Comparison of ENCODE assay signal across 19 mouse cellular contexts in genomic region chr13:79025645-79026044, GRCm38 (mm10).
"Had no signal": no experiment of that assay in that cellular context is flagged by ENCODE, and none has a peak within 500 bp of the region (broad histone marks: within the 10 kb centered on the region; RNA-seq: fewer than 3 reads in every experiment).

No protein-coding gene starts in this region.

- H3K9me3 ChIP-seq: limb, embryonic 12.5 days; limb, embryonic 15.5 days; neural tube, embryonic 12.5 days; neural tube, embryonic 15.5 days; stomach, embryonic 15.5 days had no signal

- H3K9ac ChIP-seq: limb, embryonic 12.5 days; limb, embryonic 15.5 days; liver, embryonic 14.5 days; liver, postnatal 0 days; lung, embryonic 14.5 days; neural tube, embryonic 12.5 days; neural tube, embryonic 15.5 days; stomach, embryonic 15.5 days had no signal

- H3K4me3 ChIP-seq: limb, embryonic 12.5 days; limb, embryonic 15.5 days; neural tube, embryonic 12.5 days; neural tube, embryonic 15.5 days; stomach, embryonic 15.5 days had no signal

- DNase-seq: kidney, adult 9 months; kidney, postnatal 14 days; kidney, postnatal 4 days; left cerebral cortex, postnatal 4 days; liver, postnatal 0 days; lung, embryonic 14.5 days; right cerebral cortex, adult 18-20 months; right cerebral cortex, postnatal 25 days; spleen, adult 18-20 months; thymus, postnatal 25 days had no signal

- H3K4me2 ChIP-seq: limb, embryonic 12.5 days; limb, embryonic 15.5 days; liver, embryonic 11.5 days; lung, embryonic 14.5 days; neural tube, embryonic 12.5 days; neural tube, embryonic 15.5 days; stomach, embryonic 15.5 days had no signal

- H3K27ac ChIP-seq: limb, embryonic 12.5 days; limb, embryonic 15.5 days; liver, embryonic 14.5 days; macrophage; neural tube, embryonic 12.5 days; neural tube, embryonic 15.5 days; stomach, embryonic 15.5 days had no signal

- H3K4me1 ChIP-seq: limb, embryonic 15.5 days; neural tube, embryonic 12.5 days; neural tube, embryonic 15.5 days; stomach, embryonic 15.5 days had no signal

- H3K36me3 ChIP-seq: limb, embryonic 12.5 days; limb, embryonic 15.5 days; neural tube, embryonic 12.5 days; neural tube, embryonic 15.5 days; stomach, embryonic 15.5 days had no signal

- H3K27me3 ChIP-seq: limb, embryonic 12.5 days; limb, embryonic 15.5 days; neural tube, embryonic 12.5 days; neural tube, embryonic 15.5 days; stomach, embryonic 15.5 days had no signal

- ATAC-seq: liver, postnatal 0 days; lung, postnatal 0 days had no signal
